Mouse (Mus musculus) kidney, adult 2 months (tissue): ENCODE measurements around the gene Olfr519.

Source experiments
- CTCF ChIP-seq: fragments of 200-500 bp; conservative IDR thresholded peaks from 2 replicates; pipeline ENCODE4 v1.5.1; 2011; ENCODE audit warnings: low read depth, mild to moderate bottlenecking, control low read depth, low read length, moderate library complexity, mixed read lengths; ENCODE audit not compliant: insufficient read depth, insufficient read length
- POLR2A ChIP-seq: fragments of 200-500 bp; IDR thresholded peaks from one replicate; pipeline ENCODE4 v1.6.1; 2011; ENCODE audit warnings: low read depth, low read length, control low read depth

DNA sequence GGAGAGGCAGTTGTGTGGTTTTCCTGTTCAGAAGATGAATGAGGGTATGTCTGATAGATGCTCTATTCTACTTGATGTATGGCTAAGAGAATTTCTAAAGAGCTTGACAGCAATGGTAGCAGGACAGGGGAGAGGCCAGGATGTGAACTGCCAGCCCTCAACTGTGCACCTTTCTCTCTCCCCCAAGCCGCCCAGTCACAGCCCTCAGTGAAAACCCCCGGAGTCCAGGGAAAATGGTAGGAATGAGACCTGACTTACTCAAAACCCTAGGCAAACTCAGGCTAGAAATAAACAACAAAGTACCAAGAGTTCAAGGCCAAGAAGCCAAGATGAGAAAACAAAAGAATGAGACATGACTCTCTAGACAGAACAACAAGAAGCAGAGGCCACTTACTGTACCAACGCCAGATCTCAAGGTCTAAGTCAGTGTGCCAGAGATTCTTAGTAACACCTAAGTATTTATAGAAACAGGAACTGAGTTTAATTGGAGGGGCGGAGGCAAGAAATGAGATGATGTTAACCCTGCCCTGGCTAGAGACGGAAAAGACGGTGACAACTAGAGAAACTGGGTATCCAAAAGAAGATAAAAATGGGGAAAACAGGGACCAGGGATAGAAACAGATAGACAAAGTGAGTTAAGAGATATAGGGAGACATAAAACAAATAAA is 35.6 kb upstream of the Olfr519 start, which contains the start of gene Nlrp10:
- TF ChIP-seq CTCF (no peak), POLR2A (no peak)
